Mouse (Mus musculus) stomach, postnatal 0 days (tissue): ENCODE results near the gene Nr2e1.

Experiments used
- CTCF ChIP-seq: IDR thresholded peaks from 2 replicates; pipeline ENCODE4 v1.5.1; 2016; ENCODE audit warnings: antibody characterized with exemption, low read depth, mild to moderate bottlenecking, moderate library complexity
- EP300 ChIP-seq: optimal IDR thresholded peaks from 2 replicates; pipeline ENCODE3; 2016; ENCODE audit warnings: antibody characterized with exemption

DNA sequence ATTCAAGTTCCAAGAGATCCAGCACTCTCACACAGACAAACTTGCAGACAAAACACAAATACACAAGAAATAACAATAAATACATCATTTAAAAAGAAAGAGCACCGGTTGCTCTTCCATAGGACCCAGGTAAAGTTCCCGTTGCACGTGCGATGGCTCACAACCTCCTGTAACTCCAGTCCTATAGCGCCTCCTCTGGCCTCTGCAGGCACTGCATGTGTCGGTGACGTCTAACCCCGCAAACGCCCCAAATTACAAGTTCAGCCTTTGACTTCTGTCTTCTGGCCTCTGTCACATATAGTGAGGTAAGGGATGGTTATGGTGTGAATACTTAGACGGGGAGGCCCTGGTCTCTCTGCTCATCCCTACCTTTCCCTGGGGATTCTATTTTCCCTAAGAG is 18.1 kb upstream of the Nr2e1 start:
- TF ChIP-seq CTCF (peak; percentile 63), EP300 (no peak)
